Mouse (Mus musculus) C2C12 (cell line): ENCODE measurements at regions not wholly inside any gene's neighbourhood (a gene's known extent, or its start where the extent isn't known, plus 50 kb on each side); places are given as distances from the start of the nearest gene placed in this dataset.

Source experiments
- H3K27me3 ChIP-seq: one replicate; pipeline ENCODE4 v1.6.1; 2011; ENCODE audit not compliant: control insufficient read depth, insufficient read depth, insufficient read length
- H3K36me3 ChIP-seq: one replicate; pipeline ENCODE4 v1.6.1; 2011; ENCODE audit not compliant: control insufficient read depth, insufficient read depth
- H3K4me3 ChIP-seq: one replicate; pipeline ENCODE4 v1.5.1; 2011; ENCODE audit warnings: mild to moderate bottlenecking, control low read depth; ENCODE audit not compliant: poor library complexity, insufficient read depth, severe bottlenecking
- H3K79me2 ChIP-seq: one replicate; pipeline ENCODE4 v1.6.1; 2011; ENCODE audit not compliant: control insufficient read depth, insufficient read depth
- H3K79me3 ChIP-seq: one replicate; pipeline ENCODE4 v1.6.1; 2011; ENCODE audit warnings: low read depth, control low read depth
- H3ac ChIP-seq: one replicate; pipeline ENCODE3; 2011; ENCODE audit warnings: low read depth; ENCODE audit not compliant: control insufficient read depth, insufficient read length
- CEBPB ChIP-seq: IDR thresholded peaks from one replicate; pipeline ENCODE4 v1.6.1; 2011; ENCODE audit warnings: low read depth, mild to moderate bottlenecking, control low read depth, moderate library complexity
- CTCF ChIP-seq: IDR thresholded peaks from one replicate; pipeline ENCODE4 v1.5.1; 2011; ENCODE audit not compliant: control insufficient read depth, insufficient read depth, insufficient read length
- FOSL1 ChIP-seq: IDR thresholded peaks from one replicate; pipeline ENCODE4 v1.8.0; 2011; ENCODE audit warnings: mild to moderate bottlenecking, low read length; ENCODE audit not compliant: poor library complexity, insufficient read depth, severe bottlenecking
- MAX ChIP-seq: IDR thresholded peaks from one replicate; pipeline ENCODE4 v1.6.1; 2011; ENCODE audit warnings: mild to moderate bottlenecking, control low read depth
- MYOD1 ChIP-seq: IDR thresholded peaks from one replicate; pipeline ENCODE4 v1.6.1; 2011; ENCODE audit warnings: low read depth; ENCODE audit not compliant: control insufficient read depth, insufficient read length
- MYOG ChIP-seq: IDR thresholded peaks from one replicate; pipeline ENCODE4 v1.6.1; 2011; ENCODE audit not compliant: control insufficient read depth, insufficient read length; ENCODE audit errors: extremely low read depth
- USF1 ChIP-seq: IDR thresholded peaks from one replicate; pipeline ENCODE4 v1.6.1; 2011; ENCODE audit warnings: low read depth, mild to moderate bottlenecking, control low read depth, moderate library complexity

DNA sequence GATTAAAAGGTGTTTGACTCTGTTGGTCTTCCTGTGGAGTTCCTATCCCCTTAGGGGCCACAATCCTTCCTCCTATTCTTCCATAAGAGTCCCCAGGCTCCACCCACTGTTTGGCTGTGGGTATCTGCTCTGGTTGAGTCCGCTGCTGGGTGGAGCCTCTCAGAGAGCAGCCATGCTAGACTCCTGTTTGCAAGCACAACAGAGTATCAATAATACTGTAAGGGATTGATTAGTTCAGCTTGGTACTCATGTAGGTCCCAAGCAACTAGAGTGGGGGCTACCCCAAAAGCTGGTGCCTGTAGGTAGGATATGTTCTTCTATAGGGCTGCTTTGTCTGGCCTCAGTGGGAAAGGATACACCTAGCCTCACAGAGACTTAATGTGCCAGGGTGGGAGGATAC, 113.0 kb downstream of the Spata18 start:
- H3K27me3 ChIP-seq = no peaks in the 10 kb centered on the region
- no peak for TF ChIP-seq CEBPB
- no peak overlapping the region for H3ac ChIP-seq
- no peaks in the 10 kb centered on the region for H3K36me3 ChIP-seq
- H3K4me3 ChIP-seq = no peak overlapping the region
- no peaks in the 10 kb centered on the region for H3K79me2 ChIP-seq
- no peaks in the 10 kb centered on the region for H3K79me3 ChIP-seq

DNA sequence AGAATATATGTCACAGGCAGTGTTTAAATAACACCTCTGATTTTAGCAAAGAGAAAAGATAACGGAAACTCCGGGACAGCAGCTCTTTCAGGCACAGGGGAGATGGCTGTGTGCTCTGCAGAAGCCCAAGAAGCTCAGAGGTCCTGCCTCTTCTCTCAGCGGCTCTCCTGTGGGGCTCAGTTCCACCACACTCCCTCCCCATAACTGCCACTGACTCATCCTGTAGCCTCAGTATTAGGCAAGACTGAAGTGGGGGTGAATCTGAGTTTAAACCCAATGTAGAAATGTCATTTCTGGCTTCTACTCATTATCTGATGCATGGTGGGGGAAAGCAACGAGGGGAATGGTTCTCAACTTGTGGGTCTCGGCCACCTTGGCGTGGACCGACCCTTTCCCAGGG, 114.3 kb downstream of the Spata18 start:
- Histone ChIP-seq H3K4me3 (no peak overlapping the region), H3K79me2 (no peaks in the 10 kb centered on the region), H3K79me3 (no peaks in the 10 kb centered on the region), H3K36me3 (no peaks in the 10 kb centered on the region), H3K27me3 (no peaks in the 10 kb centered on the region), H3ac (no peak overlapping the region)
- TF ChIP-seq CEBPB (peak; percentile 40), MAX (no peak)

DNA sequence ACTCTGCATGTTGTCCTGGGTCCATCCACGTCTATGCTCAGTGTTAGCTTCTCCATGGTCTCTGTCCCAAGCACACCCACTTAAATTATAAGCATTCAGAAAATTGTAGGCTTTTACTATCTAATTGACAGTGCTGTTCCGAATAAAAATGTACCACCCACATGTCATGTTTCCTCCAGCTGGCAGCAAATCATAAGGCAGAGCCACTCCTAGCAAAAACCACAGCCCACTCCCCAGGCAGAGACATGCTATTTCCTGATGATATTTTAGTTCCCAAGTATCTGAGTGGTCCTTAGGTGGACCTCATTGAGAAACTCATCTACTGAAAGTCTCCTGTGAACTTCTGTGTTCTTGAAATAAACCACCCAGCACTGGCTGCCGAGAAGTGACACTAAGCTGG, 117.1 kb downstream of the Spata18 start:
- TF ChIP-seq USF1 = no peak
- no peak for TF ChIP-seq MYOD1
- no peak for TF ChIP-seq CTCF
- TF ChIP-seq MYOG = no peak
- no peak for TF ChIP-seq FOSL1
- no peak for TF ChIP-seq CEBPB
- TF ChIP-seq MAX = no peak
- H3ac ChIP-seq = no peak overlapping the region
- H3K36me3 ChIP-seq = no peaks in the 10 kb centered on the region
- no peak overlapping the region for H3K4me3 ChIP-seq
- H3K79me3 ChIP-seq = no peaks in the 10 kb centered on the region
- no peaks in the 10 kb centered on the region for H3K27me3 ChIP-seq
- H3K79me2 ChIP-seq = no peaks in the 10 kb centered on the region

DNA sequence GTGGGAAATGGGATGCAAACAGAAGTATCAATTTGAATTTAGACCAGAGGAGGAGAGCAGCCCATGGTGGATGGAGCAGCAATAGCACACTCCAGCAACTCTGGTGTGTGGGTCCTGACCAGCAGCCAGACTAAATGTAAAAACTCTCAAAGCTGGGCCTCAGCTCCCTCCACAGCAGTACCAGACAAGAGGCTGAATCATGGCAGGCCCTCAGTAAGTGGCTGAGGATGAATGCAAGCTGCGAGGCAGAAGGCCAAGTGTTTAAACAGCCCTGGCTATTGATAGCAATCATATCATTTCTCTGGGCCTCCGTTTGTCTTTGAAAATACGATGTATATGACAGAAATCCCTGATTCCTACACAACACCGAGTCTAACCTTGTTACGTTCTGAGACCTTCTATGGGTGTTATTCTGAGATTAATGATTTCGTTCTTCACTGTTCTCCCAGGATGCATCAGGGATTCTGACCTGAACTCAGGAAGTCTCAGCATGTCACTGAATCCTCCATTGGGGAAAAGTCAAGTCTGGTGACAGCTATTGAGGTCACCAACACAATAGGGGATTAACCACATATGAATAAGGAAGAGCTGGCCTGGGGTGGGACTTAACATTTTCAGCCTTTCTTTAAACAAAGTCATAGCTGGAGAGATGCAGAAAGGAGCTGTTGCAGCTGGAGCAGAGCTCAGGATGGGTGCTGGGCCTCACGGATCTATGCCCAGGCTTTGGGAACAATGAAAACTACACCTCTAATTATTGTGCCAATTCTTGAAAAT, 124.8 kb downstream of the Spata18 start:
- no peaks in the 10 kb centered on the region for H3K27me3 ChIP-seq
- H3K79me3 ChIP-seq = no peaks in the 10 kb centered on the region
- no peak overlapping the region for H3K4me3 ChIP-seq
- TF ChIP-seq MAX (no peak), MYOD1 (no peak), CEBPB (no peak), MYOG (no peak), CTCF (no peak), USF1 (no peak), FOSL1 (no peak)
- H3ac ChIP-seq = no peak overlapping the region
- no peaks in the 10 kb centered on the region for H3K36me3 ChIP-seq
- no peaks in the 10 kb centered on the region for H3K79me2 ChIP-seq

DNA sequence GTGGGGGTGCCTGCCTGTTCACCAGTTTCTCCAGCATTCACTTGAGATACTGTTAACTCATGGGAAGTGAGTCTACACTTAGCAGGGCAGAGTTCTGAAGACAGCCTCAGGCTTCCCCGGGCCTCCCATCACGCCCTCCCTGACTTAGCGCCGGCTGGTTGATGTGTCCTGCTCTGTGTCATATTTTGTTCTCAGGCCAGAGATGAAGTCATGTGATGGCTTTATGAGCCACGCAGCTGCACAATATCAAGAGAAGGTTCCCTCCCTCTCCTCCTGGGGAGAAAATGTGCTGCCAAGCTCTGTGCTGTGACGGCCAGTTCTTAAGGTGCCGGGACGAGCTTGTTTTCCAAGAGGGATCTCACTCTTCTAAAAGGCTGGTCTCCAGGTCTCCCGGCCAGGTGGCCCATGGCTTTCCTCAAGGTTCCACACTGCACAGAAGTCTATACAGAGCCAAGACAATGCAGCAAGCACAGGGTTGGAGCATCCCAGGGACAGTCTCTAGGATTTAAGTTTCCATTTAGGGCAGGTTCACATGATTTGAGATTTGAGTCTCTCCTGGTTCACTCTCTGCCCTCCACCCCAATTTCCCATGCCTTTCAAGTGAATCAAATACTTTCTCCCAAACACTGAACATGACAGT, 126.2 kb downstream of the Spata18 start:
- Histone ChIP-seq H3ac (no peak overlapping the region), H3K4me3 (no peak overlapping the region), H3K79me3 (no peaks in the 10 kb centered on the region), H3K27me3 (no peaks in the 10 kb centered on the region), H3K36me3 (no peaks in the 10 kb centered on the region), H3K79me2 (no peaks in the 10 kb centered on the region)
- TF ChIP-seq CTCF (no peak), MYOD1 (no peak), MAX (no peak), MYOG (no peak), FOSL1 (no peak), CEBPB (no peak), USF1 (no peak)

DNA sequence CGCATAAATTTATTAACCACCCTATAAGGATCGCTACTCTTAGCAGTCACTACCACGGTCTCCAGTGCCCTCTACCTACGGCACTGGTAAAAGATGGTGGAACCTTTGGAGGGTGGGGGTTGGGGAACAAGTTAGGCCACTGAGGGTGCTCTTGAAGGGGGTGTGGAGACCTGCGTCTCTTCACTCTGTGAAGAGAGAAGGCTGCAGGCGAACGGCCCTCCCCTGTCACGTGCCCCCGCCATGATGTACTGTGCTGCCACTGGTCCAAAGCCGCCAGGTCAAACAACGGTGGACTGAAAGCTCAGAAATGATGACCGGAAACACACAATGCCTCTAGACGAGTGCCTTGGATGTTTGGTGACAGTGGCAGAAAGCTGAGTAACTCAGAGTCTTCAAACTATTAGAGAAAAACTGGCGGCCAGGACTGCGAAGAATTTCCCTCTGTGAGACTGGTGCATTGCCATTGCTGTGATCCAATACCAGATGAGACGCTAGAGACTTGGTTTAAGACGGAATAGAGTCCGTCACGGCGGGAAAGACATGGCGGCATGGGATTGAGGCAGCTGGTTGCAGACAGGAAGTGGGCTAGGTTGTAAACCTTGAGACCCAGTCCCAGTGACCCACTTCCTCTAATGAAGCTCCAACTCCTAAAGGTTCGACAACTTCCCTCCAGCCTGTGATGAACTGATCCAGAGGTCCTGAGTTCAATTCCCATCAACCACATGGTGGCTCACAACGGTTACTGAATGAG, 130.2 kb downstream of the Spata18 start:
- H3K79me2 ChIP-seq = no peaks in the 10 kb centered on the region
- TF ChIP-seq USF1 = no peak
- TF ChIP-seq MAX = no peak
- TF ChIP-seq CTCF = no peak
- no peak for TF ChIP-seq MYOG
- TF ChIP-seq FOSL1 = no peak
- no peak for TF ChIP-seq MYOD1
- no peak for TF ChIP-seq CEBPB
- no peak overlapping the region for H3K4me3 ChIP-seq
- H3K79me3 ChIP-seq = no peaks in the 10 kb centered on the region
- H3K36me3 ChIP-seq = no peaks in the 10 kb centered on the region
- no peak overlapping the region for H3ac ChIP-seq
- H3K27me3 ChIP-seq = peaks cover 4% of the 10 kb centered on the region
